Mouse (Mus musculus) liver, adult 2 months (tissue): ENCODE measurements around the gene Pgm2.

Experiments used
- CTCF ChIP-seq: fragments of 200-500 bp; IDR thresholded peaks from 2 replicates; pipeline ENCODE4 v1.5.1; 2011; ENCODE audit warnings: low read depth, low read length, control low read depth
- POLR2A ChIP-seq: fragments of 200-500 bp; IDR thresholded peaks from 2 replicates; pipeline ENCODE4 v1.6.1; 2011; ENCODE audit warnings: low read length, control low read depth; ENCODE audit not compliant: insufficient read depth; ENCODE audit errors: extremely low read depth

DNA sequence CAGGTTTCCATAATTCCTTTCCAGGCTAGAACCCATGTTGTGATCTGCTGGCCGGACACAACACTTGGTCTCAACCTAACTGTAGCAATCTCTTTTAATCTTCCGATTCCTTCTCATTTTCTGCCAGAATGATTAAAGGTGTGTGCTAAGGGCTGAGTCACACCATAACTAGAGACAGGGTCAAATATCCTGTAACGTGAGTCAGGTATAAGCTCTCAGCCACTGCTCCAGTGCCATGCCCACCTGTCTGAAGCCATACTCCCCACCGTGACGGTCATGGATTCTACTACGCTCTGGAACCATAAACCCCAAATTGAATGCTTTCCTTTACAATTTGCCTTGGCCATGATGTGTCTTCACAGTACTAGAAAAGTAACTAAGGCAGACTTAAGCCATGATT, 36.5 kb upstream of the Pgm2 start:
- TF ChIP-seq POLR2A (no peak), CTCF (no peak)
